Mouse (Mus musculus): ENCODE data around the gene Hoxd12.

The Hoxd12 gene

GRCm38 (mm10) chr2:74674881-74675665 lies at the start of gene Hoxd12:
Gene Hoxd12 (plus strand): TSS chr2:74675013.
- peak in 1 of 2 experiments; percentile 58 for DNase-seq (ENCODE audit: low spot score in 2 of 2)

GRCm38 (mm10) chr2:74635412-74635811 lies 39.4 kb upstream of the Hoxd12 start:
- DNase-seq (ENCODE audit: low spot score in 2 of 2) = no peak

- no peak for DNase-seq (ENCODE audit: low spot score in 2 of 2)
Measured at GRCm38 (mm10) chr2:74642431-74642830, 32.4 kb upstream of the Hoxd12 start.

GRCm38 (mm10) chr2:74645631-74646030 lies 29.2 kb upstream of the Hoxd12 start:
- no peak for DNase-seq (ENCODE audit: low spot score in 2 of 2)

- DNase-seq (ENCODE audit: low spot score in 2 of 2) = no peak
Measured at GRCm38 (mm10) chr2:74647082-74647864, 27.5 kb upstream of the Hoxd12 start.

GRCm38 (mm10) chr2:74652996-74653340 lies 21.8 kb upstream of the Hoxd12 start:
- DNase-seq (ENCODE audit: low spot score in 2 of 2) = no peak

GRCm38 (mm10) chr2:74653781-74654535 lies 20.9 kb upstream of the Hoxd12 start:
- DNase-seq (ENCODE audit: low spot score in 2 of 2) = no peak

GRCm38 (mm10) chr2:74654743-74655419 lies 19.9 kb upstream of the Hoxd12 start:
- no peak for DNase-seq (ENCODE audit: low spot score in 2 of 2)

- DNase-seq (ENCODE audit: low spot score in 2 of 2) = peak; percentile 54 to 71
Measured at GRCm38 (mm10) chr2:74655420-74655781, 19.4 kb upstream of the Hoxd12 start.

GRCm38 (mm10) chr2:74655821-74656631 lies 18.8 kb upstream of the Hoxd12 start:
- DNase-seq (ENCODE audit: low spot score in 2 of 2) = peak in 1 of 2 experiments; percentile 29

- DNase-seq (ENCODE audit: low spot score in 2 of 2) = no peak
Measured at GRCm38 (mm10) chr2:74656632-74657021, 18.2 kb upstream of the Hoxd12 start.

- no peak for DNase-seq (ENCODE audit: low spot score in 2 of 2)
Measured at GRCm38 (mm10) chr2:74657251-74658023, 17.4 kb upstream of the Hoxd12 start.

- no peak for DNase-seq (ENCODE audit: low spot score in 2 of 2)
Measured at GRCm38 (mm10) chr2:74658024-74658666, 16.7 kb upstream of the Hoxd12 start.

GRCm38 (mm10) chr2:74658667-74659371 lies 16.0 kb upstream of the Hoxd12 start:
- DNase-seq (ENCODE audit: low spot score in 2 of 2) = peak in 1 of 2 experiments; percentile 25

GRCm38 (mm10) chr2:74659507-74660005 lies 15.3 kb upstream of the Hoxd12 start, which contains the start of gene Evx2:
Gene Evx2 (minus strand): TSS chr2:74659557.
- no peak for DNase-seq (ENCODE audit: low spot score in 2 of 2)

- DNase-seq (ENCODE audit: low spot score in 2 of 2) = no peak
Measured at GRCm38 (mm10) chr2:74660421-74661375, 14.1 kb upstream of the Hoxd12 start.

- no peak for DNase-seq (ENCODE audit: low spot score in 2 of 2)
Measured at GRCm38 (mm10) chr2:74661685-74662084, 13.1 kb upstream of the Hoxd12 start.
